Mouse (Mus musculus): Measurements from ENCODE around the gene Acox1. TPM values are rescaled to one million over a fixed set of nuclear protein-coding genes. Genes with fewer than 3 reads are reported as not detected.
A peak's percentile ranks its signal among the peaks of the same experiment; 100 is the strongest.

Acox1 gene
- polyA plus RNA-seq, 1 experiment from 2014 or later = 29.6 TPM

- Histone ChIP-seq H3K4me1 (ENCODE audit: control insufficient read depth, insufficient read depth, low read length) (peaks cover 3% of the 10 kb centered on the region; the same call in 1 of the 2 replicates), H3K4me2 (replicated peaks; ENCODE audit: low read depth, low read length) (peak overlapping the region; percentile 48), H3K36me3 (ENCODE audit: control insufficient read depth, insufficient read depth, low read length) (peaks cover 25% of the 10 kb centered on the region; the same call in 1 of the 2 replicates), H3K9me3 (ENCODE audit: control insufficient read depth, low read depth, low read length) (no peaks in the 10 kb centered on the region), H3K27ac (ENCODE audit: low read length) (peak overlapping the region; percentile 56; the same call in 1 of the 2 replicates), H3K9ac (replicated peaks; ENCODE audit: low read depth, low read length) (peak overlapping the region; percentile 81), H3K4me3 (ENCODE audit: low read depth, low read length) (peak overlapping the region; percentile 81), H3K27me3 (ENCODE audit: control insufficient read depth, insufficient read depth, low read length) (no peaks in the 10 kb centered on the region)
- WGBS = 1% methylated on average over 20 of the region's 20 CpGs
- ATAC-seq (ENCODE audit: insufficient number of reproducible peaks, insufficient read depth, low FRiP score, low read depth) = no peak
Observed at GRCm38 (mm10) chr11:116138096-116138467, 60.8 kb downstream of the Acox1 start.

GRCm38 (mm10) chr11:116134171-116134570 is 64.7 kb downstream of the Acox1 start:
- WGBS = 81% methylated on average over 10 of the region's 10 CpGs
- no peak overlapping the region for H3K27ac ChIP-seq (ENCODE audit: low read length)
- H3K27me3 ChIP-seq (ENCODE audit: control insufficient read depth, insufficient read depth, low read length) = no peaks in the 10 kb centered on the region
- no peak overlapping the region for H3K4me2 ChIP-seq (replicated peaks; ENCODE audit: low read depth, low read length)
- peaks cover 14% of the 10 kb centered on the region; the same call in 1 of the 2 replicates for H3K4me1 ChIP-seq (ENCODE audit: control insufficient read depth, insufficient read depth, low read length)
- H3K9me3 ChIP-seq (ENCODE audit: control insufficient read depth, low read depth, low read length) = no peaks in the 10 kb centered on the region
- ATAC-seq (ENCODE audit: insufficient number of reproducible peaks, insufficient read depth, low FRiP score, low read depth) = no peak
- H3K9ac ChIP-seq (replicated peaks; ENCODE audit: low read depth, low read length) = no peak overlapping the region
- no peak overlapping the region for H3K4me3 ChIP-seq (ENCODE audit: low read depth, low read length)
- H3K36me3 ChIP-seq (ENCODE audit: control insufficient read depth, insufficient read depth, low read length) = peaks cover 25% of the 10 kb centered on the region; the same call in 1 of the 2 replicates

GRCm38 (mm10) chr11:116133497-116133896 is 65.3 kb downstream of the Acox1 start:
- Histone ChIP-seq H3K4me3 (ENCODE audit: low read depth, low read length) (no peak overlapping the region), H3K9ac (replicated peaks; ENCODE audit: low read depth, low read length) (no peak overlapping the region), H3K27me3 (ENCODE audit: control insufficient read depth, insufficient read depth, low read length) (no peaks in the 10 kb centered on the region), H3K27ac (ENCODE audit: low read length) (no peak overlapping the region), H3K36me3 (ENCODE audit: control insufficient read depth, insufficient read depth, low read length) (peaks cover 25% of the 10 kb centered on the region; the same call in 1 of the 2 replicates), H3K4me1 (ENCODE audit: control insufficient read depth, insufficient read depth, low read length) (peaks cover 14% of the 10 kb centered on the region; the same call in 1 of the 2 replicates), H3K9me3 (ENCODE audit: control insufficient read depth, low read depth, low read length) (no peaks in the 10 kb centered on the region), H3K4me2 (replicated peaks; ENCODE audit: low read depth, low read length) (no peak overlapping the region)
- no peak for ATAC-seq (ENCODE audit: insufficient number of reproducible peaks, insufficient read depth, low FRiP score, low read depth)
- WGBS = 68% methylated on average over 5 of the region's 5 CpGs

GRCm38 (mm10) chr11:116132366-116133333 is 66.2 kb downstream of the Acox1 start:
- Histone ChIP-seq H3K4me1 (ENCODE audit: control insufficient read depth, insufficient read depth, low read length) (peaks cover 15% of the 10 kb centered on the region; the same call in 1 of the 2 replicates), H3K9me3 (ENCODE audit: control insufficient read depth, low read depth, low read length) (no peaks in the 10 kb centered on the region), H3K27me3 (ENCODE audit: control insufficient read depth, insufficient read depth, low read length) (no peaks in the 10 kb centered on the region), H3K4me2 (replicated peaks; ENCODE audit: low read depth, low read length) (no peak overlapping the region), H3K27ac (ENCODE audit: low read length) (no peak overlapping the region), H3K4me3 (ENCODE audit: low read depth, low read length) (no peak overlapping the region), H3K9ac (replicated peaks; ENCODE audit: low read depth, low read length) (no peak overlapping the region), H3K36me3 (ENCODE audit: control insufficient read depth, insufficient read depth, low read length) (peaks cover 25% of the 10 kb centered on the region; the same call in 1 of the 2 replicates)
- ATAC-seq (ENCODE audit: insufficient number of reproducible peaks, insufficient read depth, low FRiP score, low read depth) = no peak
- WGBS = 79% methylated on average over 16 of the region's 16 CpGs

GRCm38 (mm10) chr11:116131349-116132170 is 67.3 kb downstream of the Acox1 start:
- peak overlapping the region; percentile 62 for H3K4me2 ChIP-seq (replicated peaks; ENCODE audit: low read depth, low read length)
- H3K36me3 ChIP-seq (ENCODE audit: control insufficient read depth, insufficient read depth, low read length) = peaks cover 21% of the 10 kb centered on the region; the same call in 1 of the 2 replicates
- H3K27ac ChIP-seq (ENCODE audit: low read length) = peak overlapping the region; percentile 92
- H3K27me3 ChIP-seq (ENCODE audit: control insufficient read depth, insufficient read depth, low read length) = no peaks in the 10 kb centered on the region
- H3K4me3 ChIP-seq (ENCODE audit: low read depth, low read length) = peak overlapping the region; percentile 55; the same call in 1 of the 2 replicates
- no peak for ATAC-seq (ENCODE audit: insufficient number of reproducible peaks, insufficient read depth, low FRiP score, low read depth)
- no peaks in the 10 kb centered on the region for H3K9me3 ChIP-seq (ENCODE audit: control insufficient read depth, low read depth, low read length)
- WGBS = 81% methylated on average over 15 of the region's 15 CpGs
- peaks cover 25% of the 10 kb centered on the region for H3K4me1 ChIP-seq (ENCODE audit: control insufficient read depth, insufficient read depth, low read length)
- H3K9ac ChIP-seq (replicated peaks; ENCODE audit: low read depth, low read length) = peak overlapping the region; percentile 60

- Histone ChIP-seq H3K4me2 (replicated peaks; ENCODE audit: low read depth, low read length) (peak within 1 kb of the TSS; percentile 62), H3K9ac (replicated peaks; ENCODE audit: low read depth, low read length) (peak within 1 kb of the TSS; percentile 60), H3K4me3 (ENCODE audit: low read depth, low read length) (peak within 1 kb of the TSS; percentile 55), H3K27ac (ENCODE audit: low read length) (peak within 1 kb of the TSS; percentile 92), H3K4me1 (ENCODE audit: control insufficient read depth, insufficient read depth, low read length) (peaks cover 25% of the 10 kb centered on the region), H3K9me3 (ENCODE audit: control insufficient read depth, low read depth, low read length) (no peaks in the 10 kb centered on the region), H3K36me3 (ENCODE audit: control insufficient read depth, insufficient read depth, low read length) (peaks cover 16% of the 10 kb centered on the region; the same call in 1 of the 2 replicates), H3K27me3 (ENCODE audit: control insufficient read depth, insufficient read depth, low read length) (no peaks in the 10 kb centered on the region)
- ATAC-seq (ENCODE audit: insufficient number of reproducible peaks, insufficient read depth, low FRiP score, low read depth) = peak; percentile 79
- under 1% methylated on average over 69 of the region's 69 CpGs for WGBS
Observed at GRCm38 (mm10) chr11:116130488-116131205, 68.2 kb downstream of the Acox1 start, which contains the start of gene Trim65. Trim65 (minus strand) TSS chr11:116131128.

- Histone ChIP-seq H3K9me3 (ENCODE audit: control insufficient read depth, low read depth, low read length) (no peaks in the 10 kb centered on the region; the same call in 1 of the 2 replicates), H3K4me2 (replicated peaks; ENCODE audit: low read depth, low read length) (peak overlapping the region; percentile 62), H3K27ac (ENCODE audit: low read length) (peak overlapping the region; percentile 92), H3K27me3 (ENCODE audit: control insufficient read depth, insufficient read depth, low read length) (no peaks in the 10 kb centered on the region), H3K9ac (replicated peaks; ENCODE audit: low read depth, low read length) (peak overlapping the region; percentile 60), H3K36me3 (ENCODE audit: control insufficient read depth, insufficient read depth, low read length) (peaks cover 18% of the 10 kb centered on the region; the same call in 1 of the 2 replicates), H3K4me3 (ENCODE audit: low read depth, low read length) (peak overlapping the region; percentile 55), H3K4me1 (ENCODE audit: control insufficient read depth, insufficient read depth, low read length) (peaks cover 25% of the 10 kb centered on the region)
- WGBS = 39% methylated on average over 8 of the region's 8 CpGs
- ATAC-seq (ENCODE audit: insufficient number of reproducible peaks, insufficient read depth, low FRiP score, low read depth) = 0 out of 2 replicates have a peak, but pooled peaks have one; percentile 3
Observed at GRCm38 (mm10) chr11:116129993-116130487, 68.8 kb downstream of the Acox1 start.
